Mouse (Mus musculus) CH12.LX (cell line): ENCODE results near the gene Dennd2d. TPM values are rescaled to one million over a fixed set of nuclear protein-coding genes. Genes with fewer than 3 reads are reported as not detected.

Experiments used
- DNase-seq: peaks from one replicate; pipeline ENCODE4 v3.0.0-alpha.2; 2013; ENCODE audit errors: extremely low read depth
- H3K27ac ChIP-seq: 2 replicates; pipeline ENCODE4 v1.5.1; 2012; ENCODE audit warnings: low read depth, mild to moderate bottlenecking, control low read depth, moderate library complexity; ENCODE audit not compliant: insufficient read depth
- H3K27me3 ChIP-seq: replicated peaks from 2 replicates; pipeline ENCODE3; 2012; ENCODE audit warnings: inconsistent platforms
- H3K36me3 ChIP-seq, 2 experiments: replicated peaks in 1 of 2; 2 replicates each; pipeline versions ENCODE3 to v1.6.1; 2012; ENCODE audit warnings: inconsistent platforms in 1 of 2, low read length in 1 of 2, mild to moderate bottlenecking in 1 of 2, mixed read lengths in 1 of 2, moderate library complexity in 1 of 2; ENCODE audit not compliant: control insufficient read depth in 1 of 2, insufficient read depth in 1 of 2
- H3K4me1 ChIP-seq, 2 experiments: 2 replicates each; pipeline ENCODE4 v1.6.1; 2012; ENCODE audit warnings: inconsistent platforms in 1 of 2, moderate library complexity in 1 of 2; ENCODE audit not compliant: insufficient read depth in 2 of 2, control insufficient read depth in 1 of 2
- H3K4me2 ChIP-seq: 2 replicates; pipeline ENCODE4 v1.6.1; 2012; ENCODE audit warnings: low read depth, mild to moderate bottlenecking, control low read depth; ENCODE audit not compliant: poor library complexity, insufficient read depth, severe bottlenecking
- H3K4me3 ChIP-seq, 3 experiments: fragments of 150-350 bp in 1 of 3; sonication (generic) in 1 of 3; replicated peaks in 1 of 3; 2 replicates each; pipeline versions ENCODE3 to v1.5.1; 2011 to 2012; ENCODE audit warnings: low read depth in 2 of 3, low read length in 2 of 3, mild to moderate bottlenecking in 2 of 3, moderate library complexity in 2 of 3, control low read depth in 1 of 3, improper control_type of control experiment in 1 of 3, inconsistent platforms in 1 of 3, mixed read lengths in 1 of 3; ENCODE audit not compliant: poor library complexity in 1 of 3
- H3K79me2 ChIP-seq: replicated peaks from 2 replicates; pipeline ENCODE4 v1.6.1; 2012; ENCODE audit warnings: mild to moderate bottlenecking, moderate library complexity; ENCODE audit not compliant: control insufficient read depth, poor library complexity, insufficient read depth, severe bottlenecking; ENCODE audit errors: extremely low read depth
- H3K9ac ChIP-seq: 2 replicates; pipeline ENCODE4 v1.6.1; 2012; ENCODE audit warnings: low read depth, mild to moderate bottlenecking, control low read depth, moderate library complexity; ENCODE audit not compliant: insufficient read depth
- H3K9me3 ChIP-seq: replicated peaks from 2 replicates; pipeline ENCODE3; 2012; ENCODE audit warnings: low read length, inconsistent platforms, mixed read lengths
- BHLHE40 ChIP-seq: IDR thresholded peaks from 2 replicates; pipeline ENCODE4 v1.6.1; 2011; ENCODE audit warnings: mild to moderate bottlenecking, low read depth, low read length, improper control_type of control experiment
- CHD1 ChIP-seq: IDR thresholded peaks from 2 replicates; pipeline ENCODE4 v1.6.1; 2012; ENCODE audit warnings: low read depth, low read length, improper control_type of control experiment, inconsistent platforms
- CHD2 ChIP-seq: IDR thresholded peaks from 2 replicates; pipeline ENCODE4 v1.6.1; 2011; ENCODE audit warnings: low read length, improper control_type of control experiment
- CTCF ChIP-seq, 2 experiments: IDR thresholded peaks in 1 of 2; conservative IDR thresholded peaks in 1 of 2; 2 replicates each; pipeline ENCODE4 v1.5.1; 2011 to 2012; ENCODE audit warnings: low read depth in 2 of 2, low read length in 2 of 2, improper control_type of control experiment in 1 of 2, inconsistent platforms in 1 of 2, mild to moderate bottlenecking in 1 of 2, moderate library complexity in 1 of 2
- GABPA ChIP-seq: IDR thresholded peaks from 2 replicates; pipeline ENCODE4 v1.6.1; 2012; ENCODE audit warnings: low read depth, low read length, improper control_type of control experiment, inconsistent platforms; ENCODE audit not compliant: insufficient replicate concordance
- IRF4 ChIP-seq: IDR thresholded peaks from 2 replicates; pipeline ENCODE4 v1.6.1; 2014; ENCODE audit warnings: low read depth, mild to moderate bottlenecking, inconsistent platforms, low read length, improper control_type of control experiment
- JUN ChIP-seq: IDR thresholded peaks from 2 replicates; pipeline ENCODE4 v1.6.1; 2011; ENCODE audit warnings: low read depth, mild to moderate bottlenecking, low read length, improper control_type of control experiment, moderate library complexity; ENCODE audit not compliant: insufficient read depth
- MAX ChIP-seq: IDR thresholded peaks from 2 replicates; pipeline ENCODE4 v1.6.1; 2011; ENCODE audit warnings: low read length, improper control_type of control experiment
- MXI1 ChIP-seq: IDR thresholded peaks from 2 replicates; pipeline ENCODE4 v1.6.1; 2011; ENCODE audit warnings: mild to moderate bottlenecking, low read depth, low read length, improper control_type of control experiment
- MYC ChIP-seq: IDR thresholded peaks from 2 replicates; pipeline ENCODE4 v1.6.1; 2011; ENCODE audit warnings: low read depth, mild to moderate bottlenecking, improper control_type of control experiment, low read length
- NELFE ChIP-seq: IDR thresholded peaks from 2 replicates; pipeline ENCODE4 v1.6.1; 2011; ENCODE audit warnings: low read depth, low read length, improper control_type of control experiment
- POLR2A ChIP-seq: IDR thresholded peaks from 2 replicates; pipeline ENCODE4 v1.6.1; 2011; ENCODE audit warnings: low read depth, mild to moderate bottlenecking, improper control_type of control experiment, low read length
- SIN3A ChIP-seq: IDR thresholded peaks from 2 replicates; pipeline ENCODE4 v1.6.1; 2012; ENCODE audit warnings: low read length, improper control_type of control experiment, inconsistent platforms
- TBP ChIP-seq: conservative IDR thresholded peaks from 2 replicates; pipeline ENCODE4 v1.6.1; 2011; ENCODE audit warnings: low read depth, low read length, improper control_type of control experiment
- TCF12 ChIP-seq: IDR thresholded peaks from 2 replicates; pipeline ENCODE4 v1.6.1; 2014; ENCODE audit warnings: low read depth, mild to moderate bottlenecking, inconsistent platforms, low read length, improper control_type of control experiment
- UBTF ChIP-seq: IDR thresholded peaks from 2 replicates; pipeline ENCODE4 v1.6.1; 2012; ENCODE audit warnings: low read depth, mild to moderate bottlenecking, inconsistent platforms, low read length, improper control_type of control experiment, moderate library complexity
- dilution Hi-C: fragments of 300-500 bp; cut with MboI; formaldehyde crosslinking; loops from 2 replicates; pipeline ENCODE4 v1.14.3; 2020; ENCODE audit warnings: low sequenced_read_pairs; ENCODE audit not compliant: extremely low pct_unique_long_range_greater_than_20kb, extremely low pct_ligation_motif_present
- in situ Hi-C: fragments of 300-500 bp; cut with MboI; formaldehyde crosslinking; loops from 3 replicates; pipeline ENCODE4 v1.14.3; 2019; ENCODE audit warnings: low sequenced_read_pairs, low pct_ligation_motif_present, low pct_unique_long_range_greater_than_20kb, mixed read lengths
- polyA plus RNA-seq: library from polyadenylated mRNA; unstranded; fragments of >175 nt; gene quantifications from 2 replicates; pipeline ENCODE4 v1.2.1, GENCODE M21; 2012; ENCODE audit warnings: low read depth; ENCODE audit not compliant: insufficient read length
- total RNA-seq, 2 experiments: library from RNA; depleted of rRNA; stranded (reverse); fragments of 300-350 nt in 1 of 2; fragments of >200 nt in 1 of 2; gene quantifications; 2 replicates each; pipeline ENCODE4 v1.2.3; 2012 to 2014

The Dennd2d gene
- total and polyA plus RNA-seq, 3 experiments: 30.4 to 39.8 (median 38.2) TPM

DNA sequence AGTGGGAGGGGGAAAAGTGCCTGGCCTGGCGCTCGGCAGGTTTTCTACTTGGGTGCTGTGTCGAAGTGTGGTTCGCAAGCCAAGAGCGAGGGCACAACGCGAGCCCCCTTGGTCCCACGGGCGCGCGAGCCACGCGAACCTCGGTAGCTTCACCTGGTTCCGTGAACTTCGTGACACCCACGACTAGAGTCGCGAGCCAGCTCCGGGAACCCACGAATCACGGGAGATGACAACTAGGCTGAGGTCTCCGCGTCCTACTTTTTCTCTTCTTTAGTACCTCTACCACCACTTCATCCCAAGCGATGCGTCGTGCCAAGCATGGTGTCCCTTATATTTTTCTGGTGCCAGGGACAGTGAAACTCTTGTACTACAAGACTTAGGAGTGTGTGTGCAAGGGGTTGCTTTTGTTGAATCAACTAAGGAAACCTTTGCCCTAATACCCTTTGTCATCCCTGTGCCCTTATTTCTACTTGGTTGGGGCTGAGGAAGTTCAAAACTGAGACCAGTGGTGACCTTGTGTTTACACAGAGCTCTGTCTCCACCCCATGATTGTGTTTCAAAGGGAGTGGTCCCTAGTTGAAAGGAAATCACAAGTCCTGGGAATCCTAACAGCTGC is 65.8 kb downstream of the Dennd2d start:
- H3K4me2 ChIP-seq: peak overlapping the region; percentile 13; the same call in 1 of the 2 replicates
- H3K9ac ChIP-seq: peak overlapping the region; percentile 82
- H3K4me3 ChIP-seq: peak overlapping the region; percentile 86 to 95 (median 94)
- no peaks in the 10 kb centered on the region for H3K9me3 ChIP-seq
- no peak for DNase-seq
- H3K79me2 ChIP-seq: peaks cover 39% of the 10 kb centered on the region
- in situ Hi-C loops (no loop called here), dilution Hi-C loops (no loop called here)
- H3K27me3 ChIP-seq: no peaks in the 10 kb centered on the region
- peak overlapping the region; percentile 67 for H3K27ac ChIP-seq
- peaks cover 7 to 55% of the 10 kb centered on the region in 2 experiments; a peak in 3 of 4 replicates for H3K4me1 ChIP-seq
- 0 out of 2 replicates have a peak, but pooled peaks have one; percentile 35 for TF ChIP-seq UBTF
- no peak; the same call in 1 of the 2 replicates for TF ChIP-seq MXI1
- peak; percentile 22; the same call in 1 of the 2 replicates for TF ChIP-seq SIN3A
- TF ChIP-seq MYC: no peak
- TF ChIP-seq JUN: no peak
- 0 out of 2 replicates have a peak, but pooled peaks have one; percentile 7 for TF ChIP-seq MAX
- no peak for TF ChIP-seq CHD2
- no peak for TF ChIP-seq POLR2A
- TF ChIP-seq TCF12: no peak
- no peak for TF ChIP-seq GABPA
- H3K36me3 ChIP-seq: peaks cover 0 to 10% of the 10 kb centered on the region in 2 experiments

GRCm38 (mm10) chr3:106548971-106549370 is 66.8 kb downstream of the Dennd2d start:
- H3K27ac ChIP-seq: no peak overlapping the region
- H3K4me1 ChIP-seq: peaks cover 9 to 59% of the 10 kb centered on the region in 2 experiments; a peak in 3 of 4 replicates
- peak overlapping the region in 2 of 3 experiments; percentile 86 to 95 for H3K4me3 ChIP-seq

More at GRCm38 (mm10) chr3:106548971-106549370, 66.8 kb downstream of the Dennd2d start:
- Histone ChIP-seq H3K9me3 (no peaks in the 10 kb centered on the region), H3K36me3 (peaks cover 0 to 10% of the 10 kb centered on the region in 2 experiments), H3K9ac (peak overlapping the region; percentile 82), H3K79me2 (peaks cover 38% of the 10 kb centered on the region), H3K27me3 (no peaks in the 10 kb centered on the region), H3K4me2 (peak overlapping the region; percentile 71; the same call in 1 of the 2 replicates)
- no peak for DNase-seq
- TF ChIP-seq CTCF (conservative IDR thresholded peaks at IDR 0.05 in 1 of 2, IDR thresholded peaks at IDR 0.05 in 1 of 2; ENCODE audit: low read depth in 2 of 2, low read length in 2 of 2) (no peak), CHD1 (no peak), POLR2A (no peak), SIN3A (no peak), BHLHE40 (no peak), TBP (no peak), UBTF (no peak), IRF4 (no peak), JUN (no peak), NELFE (no peak)
- in situ Hi-C loops: no loop called here
- dilution Hi-C loops: no loop called here

Other genes with a start within 250 kb of the Dennd2d start
- gene Chil6, start 76.2 kb upstream of the Dennd2d start, total RNA-seq (2012; rRNA removed): not detected in 2 replicates
- not detected in 2 replicates for gene Chil6, start 76.2 kb upstream of the Dennd2d start, total RNA-seq (2014; rRNA removed)
- not detected in 2 replicates for gene Chil6, start 76.2 kb upstream of the Dennd2d start, polyA plus RNA-seq
- gene Dram2, start 65.4 kb downstream of the Dennd2d start, total RNA-seq (2012; rRNA removed): 19.3 and 20.3 TPM in 2 replicates
- 54.9 and 62.4 TPM in 2 replicates for gene Dram2, start 65.4 kb downstream of the Dennd2d start, total RNA-seq (2014; rRNA removed)
- gene Dram2, start 65.4 kb downstream of the Dennd2d start, polyA plus RNA-seq: 42.8 and 51.2 TPM in 2 replicates
- 31.3 and 32.7 TPM in 2 replicates for gene Cept1, start 65.4 kb downstream of the Dennd2d start, total RNA-seq (2012; rRNA removed)
- gene Cept1, start 65.4 kb downstream of the Dennd2d start, total RNA-seq (2014; rRNA removed): 73.8 and 89.6 TPM in 2 replicates
- gene Cept1, start 65.4 kb downstream of the Dennd2d start, polyA plus RNA-seq: 24.4 and 27.7 TPM in 2 replicates
- 11.2 and 11.5 TPM in 2 replicates for gene Lrif1, start 202.6 kb downstream of the Dennd2d start, total RNA-seq (2012; rRNA removed)
- 38.1 and 42.1 TPM in 2 replicates for gene Lrif1, start 202.6 kb downstream of the Dennd2d start, total RNA-seq (2014; rRNA removed)
- 25.6 and 30.4 TPM in 2 replicates for gene Lrif1, start 202.6 kb downstream of the Dennd2d start, polyA plus RNA-seq